Mouse (Mus musculus) layer of hippocampus, adult 2 months (tissue): ENCODE measurements around the gene Nisch. TPM values are rescaled to one million over a fixed set of nuclear protein-coding genes. Genes with fewer than 3 reads are reported as not detected.

Experiments used
- DNase-seq, 2 experiments: peaks; one replicate each; pipeline ENCODE4 v3.0.0; 2022; ENCODE audit warnings: low spot score in 2 of 2
- H3K27ac ChIP-seq: fragments of 200-600 bp; 2 replicates; pipeline ENCODE4 v1.8.1; 2022
- H3K4me3 ChIP-seq: fragments of 200-600 bp; 2 replicates; pipeline ENCODE4 v1.8.1; 2022; ENCODE audit warnings: mild to moderate bottlenecking
- CTCF ChIP-seq: fragments of 200-600 bp; conservative IDR thresholded peaks from 2 replicates; pipeline ENCODE4 v1.8.1; 2022; ENCODE audit warnings: antibody characterized with exemption, mild to moderate bottlenecking, moderate library complexity
- total RNA-seq, 2 experiments: library from RNA; stranded (reverse); gene quantifications; 2 replicates each; pipeline ENCODE4 v1.2.3; 2021

Nisch gene
- total RNA-seq, 2 experiments from 2014 or later: 472 to 491 TPM

GRCm38 (mm10) chr14:31237101-31237882, 20.5 kb upstream of the Nisch start:
- peak in 1 of 2 experiments; percentile 42 for DNase-seq
- H3K4me3 ChIP-seq: no peak overlapping the region
- H3K27ac ChIP-seq: no peak overlapping the region
- TF ChIP-seq CTCF: no peak

- Histone ChIP-seq H3K4me3 (no peak overlapping the region), H3K27ac (0 out of 2 replicates have a peak overlapping the region, but pooled peaks have one; percentile 33)
- peak; percentile 88 for TF ChIP-seq CTCF
- DNase-seq: peak; percentile 82 to 87
Measured at GRCm38 (mm10) chr14:31233996-31234591, 17.3 kb upstream of the Nisch start.

GRCm38 (mm10) chr14:31233070-31233995, 16.6 kb upstream of the Nisch start:
- peak overlapping the region; percentile 64; the same call in 1 of the 2 replicates for H3K27ac ChIP-seq
- no peak for TF ChIP-seq CTCF
- no peak overlapping the region for H3K4me3 ChIP-seq
- DNase-seq: no peak

GRCm38 (mm10) chr14:31232404-31233069, 15.8 kb upstream of the Nisch start:
- peak overlapping the region; percentile 64; the same call in 1 of the 2 replicates for H3K27ac ChIP-seq
- H3K4me3 ChIP-seq: no peak overlapping the region
- TF ChIP-seq CTCF: no peak
- DNase-seq: no peak

GRCm38 (mm10) chr14:31230442-31230841, 13.7 kb upstream of the Nisch start:
- Histone ChIP-seq H3K4me3 (no peak overlapping the region), H3K27ac (peak overlapping the region; percentile 23; the same call in 1 of the 2 replicates)
- TF ChIP-seq CTCF: no peak
- no peak for DNase-seq

GRCm38 (mm10) chr14:31228234-31228633, 11.5 kb upstream of the Nisch start:
- Histone ChIP-seq H3K27ac (no peak overlapping the region), H3K4me3 (no peak overlapping the region)
- TF ChIP-seq CTCF: no peak
- DNase-seq: no peak

- no peak overlapping the region for H3K4me3 ChIP-seq
- DNase-seq: peak; percentile 62 to 63
- no peak for TF ChIP-seq CTCF
- peak overlapping the region; percentile 18; the same call in 1 of the 2 replicates for H3K27ac ChIP-seq
Measured at GRCm38 (mm10) chr14:31226978-31227377, 10.2 kb upstream of the Nisch start.

GRCm38 (mm10) chr14:31217666-31218065, 920 bp upstream of the Nisch start, which contains the start of gene Sema3g:
Sema3g (plus strand) TSS chr14:31217860.
- no peak for DNase-seq
- peak; percentile 72 for TF ChIP-seq CTCF
- Histone ChIP-seq H3K27ac (no peak within 1 kb of the TSS), H3K4me3 (0 out of 2 replicates have a peak within 1 kb of the TSS, but pooled peaks have one; percentile 8)

GRCm38 (mm10) chr14:31215157-31216002, 1.4 kb downstream of the Nisch start:
- no peak overlapping the region for H3K4me3 ChIP-seq
- DNase-seq: peak; percentile 45 to 75
- H3K27ac ChIP-seq: no peak overlapping the region
- peak; percentile 88 for TF ChIP-seq CTCF

- no peak for TF ChIP-seq CTCF
Measured at GRCm38 (mm10) chr14:31214684-31215083, 2.1 kb downstream of the Nisch start.

GRCm38 (mm10) chr14:31213868-31214267, 2.9 kb downstream of the Nisch start:
- DNase-seq: no peak
- Histone ChIP-seq H3K27ac (no peak overlapping the region), H3K4me3 (no peak overlapping the region)
- TF ChIP-seq CTCF: no peak

More at GRCm38 (mm10) chr14:31214684-31215083, 2.1 kb downstream of the Nisch start:
- Histone ChIP-seq H3K4me3 (no peak overlapping the region), H3K27ac (no peak overlapping the region)
- DNase-seq: no peak

GRCm38 (mm10) chr14:31212499-31212898, 4.2 kb downstream of the Nisch start:
- Histone ChIP-seq H3K4me3 (no peak overlapping the region), H3K27ac (no peak overlapping the region)
- no peak for DNase-seq
- no peak for TF ChIP-seq CTCF
